In genomic region chr8:105957813-105958212, GRCm38 (mm10) we compare ENCODE assay signal across 13 mouse cellular contexts. TPM values are rescaled to one million over a fixed set of nuclear protein-coding genes. Genes with fewer than 3 reads are reported as not detected.
DNase-seq lines count a peak whose midpoint lies in the region; ATAC-seq and TF ChIP-seq lines count a peak whose summit lies in the region.
"Had no signal": no experiment of that assay in that cellular context is flagged by ENCODE, and none has a peak within 500 bp of the region (broad histone marks: within the 10 kb centered on the region; RNA-seq: fewer than 3 reads in every experiment).

No protein-coding gene starts in this region.

- no peak overlapping the region for H3K4me2 ChIP-seq in kidney, embryonic 15.5 days
- no peak overlapping the region for H3K4me2 ChIP-seq in heart, embryonic 16.5 days (ENCODE audit: low read depth, low read length)

- H3K27ac ChIP-seq in kidney, embryonic 15.5 days, result no peak overlapping the region
- no peak overlapping the region for H3K27ac ChIP-seq in heart, embryonic 16.5 days (ENCODE audit: low read length)

- H3K27me3 ChIP-seq in kidney, embryonic 15.5 days, result no peaks in the 10 kb centered on the region
- H3K27me3 ChIP-seq in heart, embryonic 16.5 days (ENCODE audit: control insufficient read depth, insufficient read depth, low read length), result no peaks in the 10 kb centered on the region

- H3K9ac ChIP-seq in kidney, embryonic 15.5 days, result no peak overlapping the region
- no peak overlapping the region for H3K9ac ChIP-seq in heart, embryonic 16.5 days (ENCODE audit: low read length)
- H3K9ac ChIP-seq: forebrain, postnatal 0 days had no signal

- WGBS in kidney, embryonic 15.5 days, result 56% methylated on average over 3 of the region's 4 CpGs
- 38% methylated on average over 3 of the region's 4 CpGs for WGBS in heart, embryonic 16.5 days
- 35% methylated on average over 3 of the region's 4 CpGs for WGBS in lung, adult 2 months

- ATAC-seq in kidney, embryonic 15.5 days (replicated peaks; ENCODE audit: low FRiP score), result no peak
- 0 out of 2 replicates have a peak, but pooled peaks have one; percentile 11 for ATAC-seq in heart, embryonic 16.5 days (replicated peaks; ENCODE audit: extremely low read depth, insufficient read depth, low FRiP score)
- ATAC-seq: forebrain, postnatal 0 days had no signal

- 0 out of 2 replicates have a peak, but pooled peaks have one; percentile 10 for TF ChIP-seq CTCF in lung, adult 2 months (IDR thresholded peaks at IDR 0.05; ENCODE audit: insufficient read depth, low read length)

- H3K4me3 ChIP-seq in kidney, embryonic 15.5 days (replicated peaks), result no peak overlapping the region
- H3K4me3 ChIP-seq in heart, embryonic 16.5 days (ENCODE audit: low read length), result no peak overlapping the region
- no peak overlapping the region for H3K4me3 ChIP-seq in lung, adult 2 months (replicated peaks; ENCODE audit: extremely low read depth, low read depth, low read length)

- TF ChIP-seq POLR2A in lung, adult 2 months (IDR thresholded peaks at IDR 0.05; ENCODE audit: borderline replicate concordance, extremely low read depth, low read depth, low read length), result no peak

- H3K9me3 ChIP-seq in kidney, embryonic 15.5 days (replicated peaks), result no peaks in the 10 kb centered on the region
- no peaks in the 10 kb centered on the region for H3K9me3 ChIP-seq in heart, embryonic 16.5 days (replicated peaks; ENCODE audit: control insufficient read depth, low read length)

- peaks cover 61% of the 10 kb centered on the region for H3K36me3 ChIP-seq in kidney, embryonic 15.5 days
- peaks cover 22% of the 10 kb centered on the region for H3K36me3 ChIP-seq in heart, embryonic 16.5 days (ENCODE audit: control insufficient read depth, insufficient read depth)

- 0 out of 2 replicates have a peak, but pooled peaks cover 4% of the 10 kb centered on the region for H3K4me1 ChIP-seq in kidney, embryonic 15.5 days
- H3K4me1 ChIP-seq in heart, embryonic 16.5 days (ENCODE audit: control insufficient read depth, insufficient read depth, low read length), result peaks cover 23% of the 10 kb centered on the region
- peaks cover 2% of the 10 kb centered on the region; the same call in 1 of the 2 replicates for H3K4me1 ChIP-seq in lung, adult 2 months (ENCODE audit: control insufficient read depth, insufficient read depth, low read length)

- peak; percentile 70 for DNase-seq in kidney, adult 11 months
- DNase-seq in adrenal gland, postnatal 10 days, result peak; percentile 56
- DNase-seq in lung, adult 2 months, result no peak
- DNase-seq in thymus, postnatal 4 days, result no peak
- no peak for DNase-seq in cerebellum, postnatal 10 days
- no peak for DNase-seq in cerebellum, adult 9-11 months
- DNase-seq: forebrain, postnatal 0 days; left cerebral cortex, postnatal 4 days; spleen, adult 18-20 months had no signal

RNA-seq across cellular contexts. Expression of gene Slc12a4, which starts 8.1 kb away (rescaled TPM):
- polyA plus RNA-seq in kidney, embryonic 15.5 days (2015; fragmentation: Nextera tagmentation; extraction: Ambion mirVana), result 30.1 and 33.9 TPM in 2 replicates
- total RNA-seq in adrenal gland, postnatal 10 days (2021), result 10 to 100 TPM; 30.5 to 33.7 TPM
- 38.5 and 43.1 TPM in 2 replicates for polyA plus RNA-seq in heart, embryonic 16.5 days (2015; fragmentation: Nextera tagmentation; extraction: Ambion mirVana)
- polyA plus RNA-seq in lung, adult 2 months (2012; rRNA removed), result 84.3 and 96.8 TPM in 2 replicates

RNA-seq across cellular contexts. Expression of gene Lcat, which starts 14.6 kb away (rescaled TPM):
- polyA plus RNA-seq in kidney, embryonic 15.5 days (2015; fragmentation: Nextera tagmentation; extraction: Ambion mirVana), result 1.3 and 2.8 TPM in 2 replicates
- total RNA-seq in adrenal gland, postnatal 10 days (2021), result 10 to 100 TPM; 39.2 to 89.9 TPM
- 1.3 and 1.7 TPM in 2 replicates for polyA plus RNA-seq in heart, embryonic 16.5 days (2015; fragmentation: Nextera tagmentation; extraction: Ambion mirVana)
- 3.4 and 3.6 TPM in 2 replicates for polyA plus RNA-seq in lung, adult 2 months (2012; rRNA removed)
- total RNA-seq: megakaryocyte, adult 5-6 weeks had no signal

RNA-seq across cellular contexts. Expression of gene Psmb10, which starts 19.6 kb away (rescaled TPM):
- 43.8 and 44.5 TPM in 2 replicates for polyA plus RNA-seq in kidney, embryonic 15.5 days (2015; fragmentation: Nextera tagmentation; extraction: Ambion mirVana)
- 10 to 100 TPM; 58.0 to 66.3 TPM for total RNA-seq in adrenal gland, postnatal 10 days (2021)
- 89.4 and 112 TPM in 2 replicates for polyA plus RNA-seq in heart, embryonic 16.5 days (2015; fragmentation: Nextera tagmentation; extraction: Ambion mirVana)
- polyA plus RNA-seq in lung, adult 2 months (2012; rRNA removed), result 211 and 217 TPM in 2 replicates

RNA-seq across cellular contexts. Expression of gene Dpep3, which starts 21.4 kb away (rescaled TPM):
- polyA plus RNA-seq in kidney, embryonic 15.5 days (2015; fragmentation: Nextera tagmentation; extraction: Ambion mirVana), result not detected in 2 replicates
- total RNA-seq in adrenal gland, postnatal 10 days (2021), result not detected
- polyA plus RNA-seq in heart, embryonic 16.5 days (2015; fragmentation: Nextera tagmentation; extraction: Ambion mirVana), result not detected in 2 replicates
- 0.30 and 0.55 TPM in 2 replicates for polyA plus RNA-seq in lung, adult 2 months (2012; rRNA removed)
- total RNA-seq: forebrain, postnatal 0 days; left cerebral cortex, postnatal 4 days; megakaryocyte, adult 5-6 weeks had no signal
- polyA plus RNA-seq: forebrain, postnatal 0 days; neural tube, embryonic 14.5 days had no signal

RNA-seq across cellular contexts. Expression of gene Ctrl, which starts 24.2 kb away (rescaled TPM):
- 1.2 and 1.7 TPM in 2 replicates for polyA plus RNA-seq in kidney, embryonic 15.5 days (2015; fragmentation: Nextera tagmentation; extraction: Ambion mirVana)
- total RNA-seq in adrenal gland, postnatal 10 days (2021), result under 1 TPM; 0.30 to 0.70 TPM
- polyA plus RNA-seq in heart, embryonic 16.5 days (2015; fragmentation: Nextera tagmentation; extraction: Ambion mirVana), result 0.79 and 0.89 TPM in 2 replicates
- polyA plus RNA-seq in lung, adult 2 months (2012; rRNA removed), result 2.2 and 13.8 TPM in 2 replicates

Comparison
In these comparisons a context has a peak if more than half of its experiments do, and no peak if none do; other contexts are left out.
1. DNase-seq: peak in kidney, adult 11 months (single experiment) and adrenal gland, postnatal 10 days (single experiment); none in lung, adult 2 months (single experiment), thymus, postnatal 4 days (single experiment), cerebellum, postnatal 10 days (0 of 2) and cerebellum, adult 9-11 months (single experiment).